Mouse (Mus musculus) stomach, embryonic 15.5 days (tissue): ENCODE measurements around the gene Pm20d2. TPM values are rescaled to one million over a fixed set of nuclear protein-coding genes. Genes with fewer than 3 reads are reported as not detected.

Experiments
- ATAC-seq: fragments of 200-750 bp; cut with Nextera tagmentation; 2 replicates; pipeline ENCODE4 v1.8.0; 2017; ENCODE audit warnings: low read depth, moderate number of reproducible peaks, moderate TSS enrichment; ENCODE audit not compliant: insufficient read depth, low FRiP score
- H3K27ac ChIP-seq: fragments of 300-500 bp; sonication (generic); 2 replicates; pipeline ENCODE4 v1.5.1; 2015; ENCODE audit warnings: mild to moderate bottlenecking, inconsistent platforms
- H3K27me3 ChIP-seq: fragments of 300-500 bp; sonication (generic); replicated peaks from 2 replicates; pipeline ENCODE4 v1.6.1; 2015; ENCODE audit warnings: inconsistent platforms
- H3K36me3 ChIP-seq: fragments of 300-500 bp; sonication (generic); 2 replicates; pipeline ENCODE4 v1.6.1; 2015; ENCODE audit warnings: inconsistent platforms
- H3K4me1 ChIP-seq: fragments of 300-500 bp; sonication (generic); 2 replicates; pipeline ENCODE4 v1.6.1; 2015; ENCODE audit warnings: inconsistent platforms
- H3K4me2 ChIP-seq: fragments of 300-500 bp; sonication (generic); 2 replicates; pipeline ENCODE4 v1.6.1; 2015; ENCODE audit warnings: mild to moderate bottlenecking, inconsistent platforms
- H3K4me3 ChIP-seq: fragments of 300-500 bp; sonication (generic); replicated peaks from 2 replicates; pipeline ENCODE4 v1.5.1; 2015; ENCODE audit warnings: inconsistent platforms
- H3K9ac ChIP-seq: fragments of 300-500 bp; sonication (generic); 2 replicates; pipeline ENCODE4 v1.6.1; 2015; ENCODE audit warnings: inconsistent platforms
- H3K9me3 ChIP-seq: fragments of 300-500 bp; sonication (generic); 2 replicates; pipeline ENCODE4 v1.6.1; 2016; ENCODE audit warnings: inconsistent platforms
- WGBS: fragments of 180-500 bp; shearing (Covaris S2); methylation state at CpG from one replicate; pipeline ENCODE4 v1.1.7; 2015; 5-methylcytosine and 5-hydroxymethylcytosine counted together
- polyA plus RNA-seq: library from polyadenylated mRNA; unstranded; fragments of >200 nt; fragmentation: Nextera tagmentation; extraction: Ambion mirVana; gene quantifications from 2 replicates; pipeline ENCODE4 v1.2.1, GENCODE M21; 2015

The Pm20d2 gene
- 1.2 and 1.7 TPM in 2 replicates for polyA plus RNA-seq

DNA sequence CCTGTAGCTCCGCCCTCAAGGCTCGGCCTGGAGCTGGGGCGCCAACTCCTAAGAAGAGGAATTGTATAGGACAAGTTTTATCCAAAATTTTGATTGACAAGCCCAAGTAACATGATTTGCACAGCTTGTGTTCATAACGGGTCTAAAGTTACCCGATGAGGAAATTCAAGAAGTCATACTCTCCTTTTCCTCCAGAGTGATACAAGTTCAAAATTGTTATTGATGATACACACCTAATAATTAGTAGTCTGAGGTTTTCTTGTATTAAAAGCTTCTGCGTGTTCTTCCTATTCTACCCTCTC, at the start of gene Pm20d2:
Pm20d2 (minus strand) TSS at position 3 of the 302 bp plus-strand sequence.
- 17% methylated on average over 6 of the region's 6 CpGs for WGBS
- H3K4me2 ChIP-seq: peak within 1 kb of the TSS; percentile 93
- no peaks in the 10 kb centered on the region for H3K9me3 ChIP-seq
- H3K9ac ChIP-seq: peak within 1 kb of the TSS; percentile 43; the same call in 1 of the 2 replicates
- no peaks in the 10 kb centered on the region for H3K27me3 ChIP-seq
- peak within 1 kb of the TSS; percentile 70 for H3K4me3 ChIP-seq
- peak within 1 kb of the TSS; percentile 91 for H3K27ac ChIP-seq
- ATAC-seq: no peak
- H3K36me3 ChIP-seq: no peaks in the 10 kb centered on the region
- H3K4me1 ChIP-seq: 0 out of 2 replicates have a peak, but pooled peaks cover 4% of the 10 kb centered on the region

DNA sequence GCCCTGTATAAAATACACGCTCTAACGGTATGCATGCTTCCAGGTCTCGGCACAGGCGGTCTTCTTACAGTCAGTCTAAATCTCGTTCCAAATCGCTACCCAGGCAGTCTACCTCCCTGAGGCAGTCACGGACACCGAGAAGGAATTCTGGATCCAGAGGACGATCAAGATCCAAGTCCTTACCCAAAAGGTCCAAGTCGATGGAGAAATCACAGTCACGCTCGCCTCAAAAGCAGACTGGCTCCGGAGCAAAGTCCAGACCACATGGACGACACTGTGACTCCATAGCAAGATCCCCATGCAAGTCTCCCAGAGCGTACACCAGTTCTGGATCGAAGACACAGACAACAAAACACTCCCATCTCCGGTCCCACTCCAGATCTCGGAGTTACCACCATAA, 41.3 kb upstream of the Pm20d2 start:
- ATAC-seq: no peak
- H3K4me2 ChIP-seq: no peak overlapping the region
- H3K9me3 ChIP-seq: no peaks in the 10 kb centered on the region
- H3K27ac ChIP-seq: no peak overlapping the region
- no peak overlapping the region for H3K4me3 ChIP-seq
- H3K9ac ChIP-seq: no peak overlapping the region
- H3K27me3 ChIP-seq: no peaks in the 10 kb centered on the region
- WGBS: 86% methylated on average over 18 of the region's 18 CpGs
- no peaks in the 10 kb centered on the region for H3K36me3 ChIP-seq
- H3K4me1 ChIP-seq: no peaks in the 10 kb centered on the region

DNA sequence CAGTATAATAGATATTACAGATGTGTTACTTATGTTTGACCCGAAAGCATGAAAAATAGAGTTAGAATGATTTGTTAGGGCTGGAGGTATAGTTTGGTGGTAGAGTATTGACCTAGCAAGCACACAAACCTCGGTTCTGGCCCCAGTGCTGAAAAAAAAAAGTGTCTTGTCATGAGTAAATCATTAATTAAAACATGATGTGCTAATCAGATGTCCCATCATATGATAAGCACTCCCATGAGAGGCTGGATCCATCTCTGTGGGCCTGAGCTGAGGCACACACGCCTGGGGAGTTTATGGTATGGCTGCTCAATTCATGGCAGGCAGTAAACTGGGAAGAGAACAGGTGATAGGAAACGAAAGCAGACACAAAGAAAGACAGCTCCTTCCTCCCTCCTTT, 40.1 kb upstream of the Pm20d2 start:
- Histone ChIP-seq H3K36me3 (no peaks in the 10 kb centered on the region), H3K27ac (no peak overlapping the region), H3K4me2 (no peak overlapping the region), H3K4me1 (no peaks in the 10 kb centered on the region), H3K27me3 (no peaks in the 10 kb centered on the region), H3K9me3 (no peaks in the 10 kb centered on the region), H3K9ac (no peak overlapping the region), H3K4me3 (no peak overlapping the region)
- ATAC-seq: no peak
- 77% methylated on average over 4 of the region's 4 CpGs for WGBS

DNA sequence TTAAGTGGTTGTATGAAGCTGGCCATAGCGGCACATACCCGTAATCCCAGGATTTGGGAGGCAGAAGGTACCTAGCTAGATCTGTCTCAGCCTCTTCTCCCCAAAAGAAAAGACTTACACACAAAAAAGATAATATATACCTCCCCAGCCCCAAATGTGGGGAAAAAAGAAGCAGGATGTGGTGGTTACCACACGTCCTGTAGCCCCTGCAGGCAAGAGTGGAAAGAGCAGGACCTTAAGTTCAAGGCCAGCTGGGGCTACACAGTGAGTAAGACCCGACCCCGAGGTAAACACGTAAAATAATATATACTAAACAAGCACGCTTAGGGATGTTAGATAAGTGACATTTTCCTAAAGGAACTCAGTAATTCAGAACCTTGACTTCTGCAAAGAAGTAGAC, 37.6 kb upstream of the Pm20d2 start:
- no peaks in the 10 kb centered on the region for H3K36me3 ChIP-seq
- H3K27me3 ChIP-seq: no peaks in the 10 kb centered on the region
- H3K27ac ChIP-seq: no peak overlapping the region
- H3K4me2 ChIP-seq: no peak overlapping the region
- H3K9ac ChIP-seq: no peak overlapping the region
- no peaks in the 10 kb centered on the region for H3K9me3 ChIP-seq
- ATAC-seq: no peak
- H3K4me3 ChIP-seq: no peak overlapping the region
- no peaks in the 10 kb centered on the region for H3K4me1 ChIP-seq
- 79% methylated on average over 7 of the region's 7 CpGs for WGBS

DNA sequence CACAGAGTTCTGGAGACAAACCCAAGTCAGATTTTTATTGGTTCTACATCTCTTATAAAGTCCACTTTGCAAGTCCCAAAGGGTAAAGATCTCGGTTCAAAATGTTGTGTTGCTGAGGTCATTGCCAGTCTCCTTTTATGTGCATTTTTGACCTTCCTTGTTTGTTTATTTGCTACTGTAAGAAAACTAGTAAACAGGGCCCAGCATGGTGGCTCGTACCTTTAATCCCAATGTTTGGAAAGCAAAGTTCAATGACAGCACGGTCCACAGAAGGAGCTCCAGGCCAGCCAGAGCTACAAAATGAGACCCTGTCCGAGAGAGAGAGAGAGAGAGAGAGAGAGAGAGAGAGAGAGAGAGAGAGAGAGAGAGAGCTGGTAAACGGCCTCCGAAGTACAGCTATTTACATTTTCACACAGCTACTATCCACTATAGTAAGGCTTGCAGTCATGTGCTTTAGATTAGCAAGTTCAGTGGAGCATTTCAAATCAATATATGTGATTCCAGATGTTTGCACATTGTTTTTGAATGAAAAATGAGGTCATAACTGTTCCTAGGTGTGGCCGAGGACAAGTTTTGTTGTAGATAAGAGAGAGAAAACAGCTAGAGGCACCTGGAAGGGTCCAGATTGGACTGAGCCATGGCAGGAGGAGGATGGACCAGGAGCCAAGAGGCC, 34.6 kb upstream of the Pm20d2 start:
- Histone ChIP-seq H3K9ac (no peak overlapping the region), H3K36me3 (no peaks in the 10 kb centered on the region), H3K27me3 (no peaks in the 10 kb centered on the region), H3K4me2 (no peak overlapping the region), H3K4me1 (no peaks in the 10 kb centered on the region), H3K4me3 (no peak overlapping the region), H3K9me3 (no peaks in the 10 kb centered on the region), H3K27ac (no peak overlapping the region)
- WGBS: 49% methylated on average over 7 of the region's 7 CpGs
- ATAC-seq: no peak

DNA sequence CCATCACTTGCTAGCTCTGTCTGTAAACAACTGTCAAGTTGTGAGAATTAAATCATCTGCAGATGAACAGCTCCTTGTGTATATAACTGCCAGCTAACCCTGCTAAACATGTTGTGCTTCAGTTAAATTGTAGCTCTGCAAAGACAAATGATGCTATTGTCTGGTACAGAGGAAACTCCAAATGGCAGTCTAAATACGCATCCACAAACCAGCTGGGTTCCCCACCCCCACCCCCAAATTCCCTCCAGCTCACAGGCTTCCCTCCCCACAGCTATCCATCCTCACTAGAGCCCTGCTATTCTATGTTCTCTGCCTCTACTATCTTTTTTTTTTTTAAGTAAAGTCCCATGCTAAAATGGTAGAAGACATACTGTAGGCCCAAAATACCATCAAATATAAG, 32.3 kb upstream of the Pm20d2 start:
- Histone ChIP-seq H3K4me1 (no peaks in the 10 kb centered on the region), H3K9ac (no peak overlapping the region), H3K4me3 (no peak overlapping the region), H3K4me2 (no peak overlapping the region), H3K36me3 (no peaks in the 10 kb centered on the region), H3K9me3 (no peaks in the 10 kb centered on the region), H3K27ac (no peak overlapping the region), H3K27me3 (no peaks in the 10 kb centered on the region)
- 43% methylated on average over 1 of the region's 1 CpGs for WGBS
- no peak for ATAC-seq

DNA sequence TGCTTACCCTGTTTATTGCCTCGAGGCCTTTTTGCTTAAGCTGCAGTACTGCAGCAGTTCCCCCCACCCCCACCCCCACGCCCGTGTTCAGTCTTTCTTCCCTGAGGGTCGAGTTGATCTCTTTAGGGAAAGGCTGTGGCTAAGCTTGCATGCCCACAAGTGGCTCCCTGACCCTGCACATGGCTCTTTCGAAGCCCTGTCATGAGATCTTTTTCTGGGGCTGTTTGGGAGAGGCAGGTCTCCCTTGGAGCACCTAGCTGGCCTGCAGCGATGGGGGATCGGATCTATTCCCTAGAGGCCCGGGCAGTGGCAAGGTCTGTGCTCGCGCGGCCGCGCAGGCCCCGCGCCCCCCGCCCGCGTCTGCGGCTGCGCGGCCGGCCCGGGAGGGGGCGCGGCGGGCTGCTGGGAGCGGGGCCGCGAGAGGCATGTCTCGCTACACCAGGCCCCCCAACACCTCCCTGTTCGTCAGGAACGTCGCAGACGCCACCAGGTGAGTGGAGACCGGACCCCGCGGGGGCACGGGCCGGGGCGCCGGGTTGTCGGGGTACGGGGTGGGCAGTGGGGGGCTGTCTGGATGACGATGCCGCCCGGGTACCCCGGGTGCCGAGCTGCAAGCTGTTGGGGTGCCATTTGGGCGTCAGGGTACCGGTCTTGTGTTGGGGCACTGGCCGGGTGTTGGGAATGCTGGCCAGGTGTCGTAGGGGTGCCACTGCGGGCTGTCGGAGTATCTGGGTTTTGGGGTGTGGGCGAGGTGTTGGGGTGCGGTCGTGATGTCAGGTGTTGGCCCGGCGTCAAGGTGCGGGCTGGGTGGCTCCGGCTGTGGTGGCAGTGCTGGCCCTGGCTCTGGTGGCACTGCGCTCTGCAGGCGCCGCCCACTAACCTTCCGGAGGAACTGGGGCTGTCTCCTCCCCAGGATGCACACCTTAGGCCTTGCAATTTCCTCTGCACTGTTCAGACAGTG, 19.6 kb upstream of the Pm20d2 start, which contains the start of gene Srsf12:
Srsf12 (plus strand) TSS at position 111 of the 961 bp plus-strand sequence.
- peak; percentile 70 for ATAC-seq
- Histone ChIP-seq H3K4me3 (peak within 1 kb of the TSS; percentile 55), H3K4me1 (peaks cover 9% of the 10 kb centered on the region), H3K27me3 (no peaks in the 10 kb centered on the region), H3K36me3 (no peaks in the 10 kb centered on the region), H3K9me3 (no peaks in the 10 kb centered on the region), H3K27ac (no peak within 1 kb of the TSS), H3K9ac (peak within 1 kb of the TSS; percentile 43; the same call in 1 of the 2 replicates), H3K4me2 (peak within 1 kb of the TSS; percentile 99)
- whole genome bisulfite sequencing: 2% methylated on average over 65 of the region's 65 CpGs

DNA sequence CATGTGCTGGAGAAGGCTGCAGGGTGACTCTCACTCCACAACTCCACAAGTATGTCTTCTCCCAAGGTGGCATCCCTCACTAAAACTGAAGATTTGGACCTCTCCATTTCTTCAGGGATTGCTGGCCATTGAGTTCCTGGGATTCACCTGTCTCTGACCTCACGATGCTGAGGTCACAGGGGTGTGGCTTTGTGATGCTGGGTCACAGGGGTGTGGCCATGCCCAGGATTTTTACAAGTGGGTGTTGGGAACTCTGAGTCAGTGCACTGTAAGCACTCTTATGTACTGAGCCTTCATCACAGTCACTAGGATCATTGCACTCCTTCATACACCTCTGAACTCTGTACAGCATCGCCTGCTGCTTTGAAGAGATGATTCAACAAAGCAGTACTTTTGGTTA, 18.0 kb upstream of the Pm20d2 start:
- H3K9ac ChIP-seq: no peak overlapping the region
- H3K9me3 ChIP-seq: no peaks in the 10 kb centered on the region
- no peaks in the 10 kb centered on the region for H3K36me3 ChIP-seq
- WGBS: 50% methylated on average over 2 of the region's 2 CpGs
- H3K4me2 ChIP-seq: no peak overlapping the region
- H3K27me3 ChIP-seq: no peaks in the 10 kb centered on the region
- no peak for ATAC-seq
- peaks cover 9% of the 10 kb centered on the region for H3K4me1 ChIP-seq
- H3K4me3 ChIP-seq: no peak overlapping the region
- no peak overlapping the region for H3K27ac ChIP-seq

DNA sequence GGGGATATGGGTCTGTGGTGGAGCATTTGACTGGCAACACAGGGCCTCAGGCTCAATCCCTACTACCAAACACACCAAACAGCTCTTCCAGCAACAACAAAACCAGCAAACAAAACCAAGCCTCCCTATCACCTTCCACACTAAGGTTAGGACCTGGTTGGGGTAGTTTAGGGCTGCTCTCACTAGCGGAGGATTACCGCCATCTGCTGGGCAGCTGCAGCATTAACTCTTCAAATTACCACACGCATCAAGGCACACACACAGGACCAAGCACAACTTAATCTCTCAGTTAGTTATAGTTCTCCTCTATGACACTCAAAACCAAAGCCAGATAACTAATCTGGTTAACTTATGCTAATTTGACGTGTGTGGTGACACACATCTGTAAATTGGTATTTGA, 15.1 kb upstream of the Pm20d2 start:
- Histone ChIP-seq H3K4me2 (no peak overlapping the region), H3K9me3 (no peaks in the 10 kb centered on the region), H3K36me3 (no peaks in the 10 kb centered on the region), H3K27me3 (no peaks in the 10 kb centered on the region), H3K27ac (no peak overlapping the region), H3K9ac (no peak overlapping the region), H3K4me1 (peaks cover 9% of the 10 kb centered on the region), H3K4me3 (no peak overlapping the region)
- 5% methylated on average over 4 of the region's 4 CpGs for WGBS
- no peak for ATAC-seq

DNA sequence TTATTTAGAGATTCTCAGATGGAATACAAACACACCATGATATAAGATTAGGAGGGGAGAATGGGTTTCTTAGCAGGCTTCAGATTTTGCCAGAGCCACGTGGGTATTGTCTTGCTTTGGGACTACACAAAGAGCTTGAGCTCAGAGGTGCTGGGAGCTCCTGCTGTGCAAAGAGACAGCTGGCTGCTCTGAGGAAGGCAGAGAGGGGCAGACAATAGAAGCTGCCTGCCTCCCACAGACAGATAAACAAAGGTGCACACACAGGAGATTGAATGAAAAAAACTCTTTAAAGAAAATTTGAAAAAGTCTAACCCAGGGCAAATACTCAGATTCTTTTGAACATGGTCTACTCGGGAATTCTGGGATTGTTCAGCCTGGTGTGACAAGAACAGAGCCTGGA, 8.6 kb upstream of the Pm20d2 start:
- 18% methylated on average over 2 of the region's 2 CpGs for WGBS
- Histone ChIP-seq H3K27me3 (no peaks in the 10 kb centered on the region), H3K27ac (no peak overlapping the region), H3K9me3 (no peaks in the 10 kb centered on the region), H3K4me3 (no peak overlapping the region), H3K9ac (no peak overlapping the region), H3K4me2 (no peak overlapping the region), H3K36me3 (no peaks in the 10 kb centered on the region), H3K4me1 (no peaks in the 10 kb centered on the region)
- no peak for ATAC-seq

DNA sequence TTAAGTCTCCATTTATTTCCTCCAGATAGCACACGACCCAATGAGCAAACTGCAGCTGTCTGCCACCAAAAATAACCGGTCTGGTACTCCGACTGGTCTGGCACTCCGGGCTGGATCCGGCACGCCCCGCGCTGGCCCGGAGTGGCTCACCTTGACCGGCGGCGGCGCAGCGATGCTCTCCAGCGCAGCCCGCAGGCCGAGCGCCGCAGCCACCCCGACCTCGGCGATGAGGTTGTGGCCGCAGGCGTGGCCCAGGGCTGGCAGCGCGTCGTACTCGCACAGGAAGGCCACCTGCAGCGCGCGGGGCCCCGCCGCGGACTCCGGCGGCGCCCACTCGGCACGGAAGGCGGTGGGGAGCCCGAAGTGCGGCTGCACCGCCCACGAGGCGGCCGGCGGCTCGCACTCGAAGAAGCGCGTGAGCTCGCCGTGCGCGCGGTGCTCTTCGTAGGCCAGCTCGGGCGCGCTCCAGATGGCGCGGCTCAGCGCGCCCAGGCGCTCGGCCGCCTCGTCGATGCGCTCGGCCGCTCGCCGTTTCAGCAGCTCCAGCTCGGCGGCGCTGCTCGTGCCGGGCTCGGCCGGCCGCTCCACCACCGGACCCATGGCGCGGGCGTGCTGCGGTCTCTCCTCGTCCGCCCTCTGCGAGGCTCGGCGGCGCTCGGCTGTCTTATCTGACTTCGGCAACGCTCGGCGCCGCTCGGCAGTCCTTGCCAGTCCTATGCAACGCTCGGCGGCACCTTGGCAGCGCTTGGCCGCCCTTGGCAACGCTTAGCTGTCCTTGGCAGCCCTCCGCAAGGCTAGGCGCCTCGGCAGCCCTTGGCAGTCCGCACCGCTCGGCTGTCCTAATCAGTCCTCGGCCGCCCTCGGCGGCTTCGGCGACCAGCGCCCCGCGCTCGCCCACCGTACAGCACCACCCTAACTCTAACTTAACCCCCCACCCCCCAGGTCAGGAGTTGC, 479 bp downstream of the Pm20d2 start:
- under 1% methylated on average over 119 of the region's 123 CpGs for WGBS
- no peaks in the 10 kb centered on the region for H3K9me3 ChIP-seq
- H3K9ac ChIP-seq: peak overlapping the region; percentile 43; the same call in 1 of the 2 replicates
- H3K4me2 ChIP-seq: peak overlapping the region; percentile 93
- 0 out of 2 replicates have a peak, but pooled peaks cover 4% of the 10 kb centered on the region for H3K4me1 ChIP-seq
- peak; percentile 88 for ATAC-seq
- no peaks in the 10 kb centered on the region for H3K36me3 ChIP-seq
- H3K27ac ChIP-seq: peak overlapping the region; percentile 91
- no peaks in the 10 kb centered on the region for H3K27me3 ChIP-seq
- H3K4me3 ChIP-seq: peak overlapping the region; percentile 70
